Mouse (Mus musculus): ENCODE results near the gene Nol4l.

GRCm38 (mm10) chr2:153437306-153437659 is 92.5 kb downstream of the Nol4l start:
- TF ChIP-seq POLR2A (IDR thresholded peaks at IDR 0.05; ENCODE audit: borderline replicate concordance, insufficient read depth, low read length) (no peak), CTCF (IDR thresholded peaks at IDR 0.05; ENCODE audit: borderline replicate concordance, insufficient read depth, low read depth, low read length) (no peak)

All from cerebellum, adult 2 months (tissue).